Mouse (Mus musculus): Measurements from ENCODE around the gene Gng12.

DNA sequence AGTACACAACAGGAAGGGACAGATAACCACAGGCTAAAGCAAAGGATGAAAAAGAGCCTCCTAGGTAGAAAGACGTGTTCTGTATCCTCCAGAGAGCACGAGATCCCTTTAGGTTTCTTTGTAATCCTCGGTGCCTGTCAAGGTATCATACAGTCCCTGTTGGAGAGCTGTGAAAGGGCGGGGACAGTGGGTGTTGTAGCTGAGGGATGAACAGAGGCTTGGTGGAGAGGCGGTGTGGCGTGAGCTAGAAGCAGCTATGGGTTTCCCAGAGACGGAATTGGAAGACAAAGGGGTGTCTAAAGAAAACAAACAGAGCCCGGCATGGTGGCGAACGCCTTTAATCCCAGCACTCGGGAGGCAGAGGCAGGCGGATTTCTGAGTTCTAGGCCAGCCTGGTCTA lies 89.9 kb downstream of the Gng12 start:
- no peak for TF ChIP-seq ZNF384 (IDR thresholded peaks at IDR 0.05; ENCODE audit: low read depth, low read length)
- TF ChIP-seq ZC3H11A (IDR thresholded peaks at IDR 0.05; ENCODE audit: borderline replicate concordance, low read depth, low read length), result no peak
- TF ChIP-seq MAFK (IDR thresholded peaks at IDR 0.05; ENCODE audit: insufficient read depth, low read depth, low read length), result no peak

All from ES-E14 (cell line).